Mouse (Mus musculus) cerebellum, adult 9-10 months (tissue): ENCODE measurements around the gene Cars.

Source experiments
- DNase-seq: peaks from one replicate; pipeline ENCODE4 v3.0.0; 2022

Cars gene

DNA sequence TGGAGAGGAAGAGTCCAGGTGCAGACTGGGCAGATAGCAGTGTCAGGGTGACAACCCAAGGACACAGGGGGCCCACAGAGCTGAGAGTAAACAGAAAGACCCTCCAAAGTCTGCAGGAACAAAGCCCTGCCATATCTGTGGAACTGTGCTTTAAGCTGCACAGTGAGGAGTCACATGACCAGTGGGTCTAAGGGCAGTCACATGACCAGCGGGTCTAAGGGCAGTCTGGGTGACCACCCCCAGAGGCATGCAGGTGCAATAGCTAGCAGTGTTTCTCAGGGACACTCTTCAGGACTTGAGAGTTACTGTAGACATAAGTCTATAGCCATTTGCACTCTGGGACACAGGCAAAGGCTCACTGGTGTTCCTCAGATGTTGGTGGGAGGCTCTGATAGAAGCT is 90.3 kb downstream of the Cars start:
- no peak for DNase-seq
